Mouse (Mus musculus) left cerebral cortex, postnatal 14 days (tissue): ENCODE data around the gene Nckap5. TPM values are rescaled to one million over a fixed set of nuclear protein-coding genes. Genes with fewer than 3 reads are reported as not detected.
A peak's percentile ranks its signal among the peaks of the same experiment; 100 is the strongest.

Experiments
- DNase-seq, 2 experiments: peaks; one replicate each; pipeline ENCODE4 v3.0.0; 2021 to 2022; ENCODE audit warnings: low spot score in 2 of 2, mixed read lengths in 1 of 2
- intact Hi-C: fragments of 180-260 bp; cut with DNase I; formaldehyde crosslinking; loops from one replicate; pipeline ENCODE4 v1.15.1; 2025
- total RNA-seq, 2 experiments: library from RNA; stranded (reverse); gene quantifications; 2 replicates each; pipeline ENCODE4 v1.2.3; 2021

The Nckap5 gene
- total RNA-seq, 2 experiments from 2014 or later = 6.6 to 8.0 TPM

DNA sequence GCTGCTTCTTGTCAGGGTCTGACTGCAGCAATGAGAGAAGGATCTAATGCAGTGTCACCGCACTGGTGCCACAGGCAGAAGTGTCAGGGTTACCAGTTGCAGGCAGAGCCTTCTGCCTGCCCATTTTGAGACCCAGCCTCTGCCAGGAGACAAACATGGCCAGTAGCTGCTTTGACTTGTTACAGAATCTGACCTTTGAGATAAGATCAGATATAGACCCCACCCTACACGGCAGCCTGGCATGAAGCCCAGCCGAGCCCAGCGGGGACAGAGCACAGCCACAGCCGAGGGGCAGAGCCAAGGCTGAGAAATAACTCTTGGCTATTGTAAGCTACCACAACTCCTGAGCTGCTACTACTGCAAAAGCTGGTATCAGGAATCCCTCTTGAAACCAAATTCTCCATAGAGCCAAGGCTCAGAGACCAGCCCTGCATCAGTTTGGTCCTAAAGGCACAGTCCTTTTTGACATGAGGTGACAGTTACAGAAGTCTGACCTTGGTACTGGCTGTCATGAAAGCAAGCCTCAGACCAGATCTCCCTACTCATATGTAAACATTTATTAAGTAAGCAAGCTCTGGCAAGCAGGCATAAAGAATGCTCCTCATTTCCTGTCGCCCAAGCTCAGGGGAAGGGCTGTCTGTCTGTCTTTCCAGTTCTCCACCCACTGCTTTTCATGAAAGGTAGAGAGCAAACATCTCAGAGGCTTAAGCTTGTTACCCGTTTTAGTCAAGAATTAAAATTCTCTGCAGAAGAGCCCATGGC, 237.4 kb downstream of the Nckap5 start:
- intact Hi-C loops = no loop called here
- DNase-seq = no peak

DNA sequence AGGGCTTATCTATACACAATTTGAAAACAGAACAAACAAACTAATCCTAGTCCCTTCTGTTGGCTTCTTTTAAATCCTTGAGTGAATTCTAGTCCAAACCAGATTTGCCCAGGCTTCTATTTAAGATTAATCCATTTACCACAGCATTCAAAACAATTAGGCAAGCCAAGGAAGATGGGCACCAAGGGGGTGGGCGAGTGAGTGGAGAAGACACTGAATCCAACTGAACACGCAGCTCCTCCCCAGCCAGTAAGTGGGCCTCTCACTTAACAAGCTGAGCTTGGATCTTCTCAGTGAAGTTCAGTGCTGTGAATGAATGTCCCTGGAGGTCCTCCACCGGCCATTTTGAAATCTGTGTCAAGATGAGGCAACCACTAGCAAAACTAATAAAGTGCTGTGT, 239.7 kb downstream of the Nckap5 start:
- DNase-seq = no peak
- intact Hi-C loops = no loop called here

DNA sequence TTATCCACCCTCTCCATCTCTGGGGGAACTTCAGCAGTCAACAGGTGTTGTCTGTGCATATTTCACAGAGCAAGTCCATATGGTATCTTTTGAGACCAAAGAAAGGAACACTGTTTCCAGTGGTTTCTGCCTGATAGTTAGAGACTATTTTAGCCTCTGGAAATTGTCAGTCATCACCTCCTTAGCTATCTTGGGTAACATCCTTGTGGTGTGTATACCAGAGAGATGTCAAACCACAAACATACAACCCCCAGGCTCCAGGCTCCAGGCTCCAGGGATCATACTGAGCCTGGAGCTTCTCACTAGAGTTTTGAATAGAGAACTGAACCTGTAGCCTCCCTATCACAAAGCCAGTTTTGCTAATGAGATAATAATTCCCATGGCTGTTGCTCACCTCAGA, 252.4 kb downstream of the Nckap5 start:
- no peak for DNase-seq
- intact Hi-C loops = no loop called here

DNA sequence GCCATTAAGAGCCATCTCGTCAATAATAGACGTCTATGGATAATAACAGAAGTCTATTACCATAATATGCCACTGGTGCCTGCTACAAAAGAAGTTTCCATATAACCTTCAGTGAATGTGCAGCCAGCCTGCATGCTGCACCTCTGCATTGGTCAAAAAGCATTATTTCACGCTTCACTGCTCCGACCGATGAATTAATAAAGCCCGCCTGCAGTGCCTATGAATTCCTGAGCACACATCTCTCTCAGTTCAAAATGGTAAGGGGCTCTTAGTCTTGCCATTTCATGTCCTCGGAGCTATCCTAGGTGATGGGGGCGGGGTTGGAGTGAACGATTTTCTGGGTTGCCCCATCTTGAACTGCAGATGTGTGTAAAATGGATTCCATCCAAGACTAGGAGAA, 256.3 kb downstream of the Nckap5 start:
- DNase-seq = no peak
- intact Hi-C loops = no loop called here

DNA sequence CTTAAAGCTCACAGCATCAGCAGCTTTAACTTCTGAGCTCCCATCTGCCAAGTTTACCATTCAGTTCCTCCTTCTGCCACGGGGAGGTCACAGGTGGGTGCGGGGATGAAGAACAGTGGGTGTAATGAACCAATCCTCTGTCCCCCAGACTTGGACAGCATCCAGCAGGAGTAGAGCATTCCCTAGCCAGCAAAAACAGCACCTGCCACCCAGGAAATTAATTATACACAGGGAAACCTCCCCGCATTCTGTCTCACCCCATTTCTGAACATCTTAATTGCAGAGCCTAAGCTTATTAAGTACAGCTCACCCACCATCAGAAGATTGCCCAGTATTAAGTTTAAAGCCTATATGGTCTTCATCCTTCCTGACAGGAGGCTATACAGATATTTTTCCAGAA, 256.9 kb downstream of the Nckap5 start:
- intact Hi-C loops = no loop called here
- no peak for DNase-seq

DNA sequence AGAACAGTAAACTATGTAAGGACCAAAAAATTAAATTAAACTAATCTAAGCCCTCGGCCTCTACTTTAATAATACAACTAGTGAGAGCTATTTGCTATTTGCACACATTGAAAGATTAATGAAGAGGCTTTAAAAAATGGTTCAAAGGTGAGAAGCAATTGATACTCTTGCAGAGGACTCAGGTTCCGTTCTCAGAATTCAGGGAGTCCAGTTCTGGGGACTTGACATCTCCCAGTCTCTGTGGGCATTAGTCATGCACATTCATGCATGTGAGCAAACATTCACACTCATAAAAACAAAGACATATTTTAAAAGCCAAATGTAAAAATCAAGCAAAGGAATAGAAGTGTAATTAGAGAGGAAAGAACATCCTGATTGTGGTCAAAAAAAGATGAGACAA, 257.5 kb downstream of the Nckap5 start:
- intact Hi-C loops = no loop called here
- DNase-seq = no peak

DNA sequence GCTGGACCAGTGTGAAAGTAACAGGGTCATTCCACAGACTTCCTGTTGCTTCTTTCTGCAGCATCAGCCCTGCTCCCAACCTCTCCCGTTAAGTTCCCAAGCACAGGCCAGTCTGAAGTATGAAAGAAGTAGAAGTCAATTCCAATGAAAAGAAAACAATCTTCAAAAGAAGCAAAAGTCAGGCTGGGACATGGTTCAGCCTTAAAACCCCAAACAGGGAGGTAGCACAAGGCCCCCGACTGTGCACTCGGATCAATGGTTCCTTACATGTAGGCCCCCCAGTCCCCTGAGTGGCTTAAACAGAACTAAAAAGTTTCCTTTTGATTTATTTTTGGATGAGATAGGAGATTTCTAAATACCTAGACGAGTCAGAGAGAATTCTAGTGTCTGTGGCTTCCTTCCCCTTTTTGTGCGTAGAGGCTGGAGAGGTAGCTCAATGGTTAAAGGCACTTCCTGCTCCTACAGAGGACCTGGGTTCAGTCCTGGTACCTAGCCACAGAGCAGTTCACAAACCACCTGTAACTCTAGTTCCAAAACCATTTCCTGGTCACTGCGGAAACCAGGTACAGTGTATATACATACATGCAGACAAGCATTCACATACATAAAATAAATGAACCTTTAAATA, 260.9 kb downstream of the Nckap5 start:
- DNase-seq = no peak
- intact Hi-C loops = no loop called here

DNA sequence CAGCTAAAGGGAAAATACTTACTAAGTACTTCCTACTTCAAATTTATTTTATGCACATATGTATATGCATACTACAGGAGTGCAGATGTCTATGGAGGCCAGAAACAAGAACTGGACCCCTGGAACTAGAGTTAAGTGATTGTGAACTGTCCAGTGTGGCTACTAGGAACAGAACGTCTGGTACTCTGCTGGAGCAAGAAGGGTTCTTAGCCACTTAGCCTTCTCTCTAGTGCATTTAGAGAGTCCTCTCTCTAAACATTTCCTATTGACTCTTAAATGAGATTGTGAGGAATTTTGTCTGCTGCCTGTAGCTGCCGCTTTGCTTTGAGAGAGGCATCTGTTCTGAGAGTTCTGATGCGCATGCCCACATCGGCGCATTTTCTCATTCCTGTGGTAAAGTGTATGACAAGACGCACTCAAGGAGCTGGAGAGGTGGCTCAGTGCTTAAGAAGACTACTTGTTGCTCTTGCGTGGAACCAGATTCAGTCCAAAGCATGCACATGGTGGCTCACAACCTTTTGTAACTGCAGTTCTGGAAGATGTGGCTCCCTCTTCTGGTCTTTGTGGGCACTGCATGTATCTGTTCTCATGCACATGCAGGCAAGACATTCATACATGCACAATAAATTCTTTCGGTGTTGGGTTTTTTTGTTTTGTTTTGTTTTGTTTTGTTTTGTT, 261.9 kb downstream of the Nckap5 start:
- DNase-seq = peak; percentile 35 to 58
- intact Hi-C loops = no loop called here

DNA sequence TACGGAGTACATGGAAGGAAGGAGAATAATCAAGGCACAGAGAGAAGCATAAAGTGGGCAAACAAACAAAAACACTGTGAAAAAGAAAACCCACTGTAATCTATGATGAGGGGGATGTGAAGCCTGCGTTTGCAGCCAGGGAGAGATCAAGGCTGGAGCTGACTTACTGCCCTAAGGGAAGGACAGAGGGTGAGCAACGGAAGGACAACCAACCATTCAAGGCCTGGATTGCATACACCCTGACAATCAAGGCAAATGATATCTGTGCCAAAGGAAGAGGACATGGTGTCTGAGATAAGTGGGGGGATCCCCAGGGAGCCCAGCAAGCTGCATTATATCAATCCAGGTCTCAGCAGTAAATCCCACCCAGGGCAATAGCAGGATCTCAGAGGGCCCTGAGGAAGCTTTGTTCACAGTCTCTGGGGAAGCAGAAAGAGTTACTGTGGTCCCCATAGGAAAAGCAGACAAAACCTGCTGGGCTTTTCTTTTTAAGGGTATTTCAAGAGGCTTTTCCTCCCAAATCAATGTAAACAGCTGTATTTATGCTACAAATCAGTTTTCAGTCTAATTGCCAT, 265.4 kb downstream of the Nckap5 start:
- intact Hi-C loops = no loop called here

DNA sequence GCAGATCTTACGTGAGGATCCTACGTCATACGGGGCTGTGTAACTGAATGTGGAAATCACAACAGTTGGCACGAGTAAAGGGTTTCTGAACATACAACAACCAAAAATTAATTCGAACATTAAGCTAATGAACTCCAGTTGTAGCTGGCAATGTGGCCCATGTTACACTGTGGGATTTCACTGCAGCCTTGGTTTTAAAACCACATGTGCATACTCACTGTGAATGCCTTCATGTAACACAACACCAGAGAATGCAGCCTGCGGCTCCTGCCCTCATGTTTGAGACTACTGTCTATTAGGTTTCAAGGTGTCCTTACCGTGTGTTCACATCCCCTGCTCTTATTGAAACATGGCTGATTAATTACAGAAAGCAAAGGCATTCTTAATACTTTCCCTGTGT, 269.7 kb downstream of the Nckap5 start:
- intact Hi-C loops = no loop called here
- no peak for DNase-seq

More for the DNA sequence above, 265.4 kb downstream of the Nckap5 start:
- DNase-seq = no peak

DNA sequence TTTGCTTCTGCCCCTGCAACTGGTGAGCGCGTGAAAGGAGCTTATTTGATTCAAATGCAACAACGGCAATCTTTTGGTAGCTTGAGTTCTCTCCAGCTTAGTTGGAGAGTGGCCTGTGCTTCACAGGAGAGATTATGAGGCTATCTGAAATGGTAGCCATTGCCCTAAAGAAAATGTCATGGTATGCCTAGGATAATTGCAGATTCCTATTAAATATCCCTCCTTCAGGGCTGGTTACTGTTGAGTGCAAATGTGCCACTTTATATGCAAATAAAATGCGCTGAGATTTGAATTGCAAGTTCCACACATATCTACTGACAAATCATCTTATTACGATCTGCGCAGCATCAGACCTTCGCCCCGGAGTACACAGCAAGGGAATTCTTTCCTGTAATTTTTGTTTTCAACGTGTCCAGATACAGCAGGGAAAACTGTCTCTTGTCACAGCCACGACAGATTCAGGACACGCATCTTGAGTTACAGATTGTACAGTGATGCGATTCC, 272.8 kb downstream of the Nckap5 start:
- DNase-seq = no peak
- intact Hi-C loops = no loop called here

DNA sequence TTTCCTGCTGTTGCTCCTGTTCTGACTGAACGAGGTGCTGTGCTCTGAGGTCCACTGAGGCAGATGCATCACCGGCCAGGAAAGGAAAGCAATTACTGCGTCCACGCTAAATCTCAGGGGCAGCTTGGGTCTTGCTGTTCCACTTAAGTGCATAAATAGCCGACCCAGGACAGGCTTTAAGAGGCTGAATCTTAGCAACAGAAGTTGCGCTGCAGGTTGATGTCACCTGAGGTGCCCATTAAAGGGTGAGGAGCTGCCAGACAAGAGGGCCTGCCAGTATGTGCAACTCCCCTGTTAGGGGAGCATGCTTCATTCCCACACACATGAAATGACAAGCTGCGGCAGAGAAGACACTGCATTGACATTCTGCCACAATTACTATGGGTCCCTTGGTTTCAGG, 282.6 kb downstream of the Nckap5 start:
- intact Hi-C loops = no loop called here
- no peak for DNase-seq

DNA sequence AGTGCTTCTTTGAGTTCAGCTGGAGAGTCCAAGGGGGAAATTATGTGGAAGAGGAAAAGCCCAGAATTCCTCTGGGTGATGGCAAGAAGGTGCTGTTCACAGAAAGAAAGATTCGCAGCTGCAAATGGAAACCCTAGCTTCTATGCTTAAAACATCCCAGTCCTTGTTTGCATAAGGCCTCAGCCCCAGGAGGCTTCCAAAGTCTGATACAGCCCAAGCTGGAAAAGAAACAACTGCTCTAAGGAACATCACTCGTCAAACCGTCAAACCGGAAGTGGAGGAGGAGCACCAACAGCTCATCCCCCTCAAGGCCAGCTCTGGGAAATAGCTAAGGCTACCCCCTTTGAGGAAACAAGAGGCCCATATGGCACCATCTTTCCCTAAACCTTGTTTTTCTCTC, 286.1 kb downstream of the Nckap5 start:
- intact Hi-C loops = no loop called here
- no peak for DNase-seq

DNA sequence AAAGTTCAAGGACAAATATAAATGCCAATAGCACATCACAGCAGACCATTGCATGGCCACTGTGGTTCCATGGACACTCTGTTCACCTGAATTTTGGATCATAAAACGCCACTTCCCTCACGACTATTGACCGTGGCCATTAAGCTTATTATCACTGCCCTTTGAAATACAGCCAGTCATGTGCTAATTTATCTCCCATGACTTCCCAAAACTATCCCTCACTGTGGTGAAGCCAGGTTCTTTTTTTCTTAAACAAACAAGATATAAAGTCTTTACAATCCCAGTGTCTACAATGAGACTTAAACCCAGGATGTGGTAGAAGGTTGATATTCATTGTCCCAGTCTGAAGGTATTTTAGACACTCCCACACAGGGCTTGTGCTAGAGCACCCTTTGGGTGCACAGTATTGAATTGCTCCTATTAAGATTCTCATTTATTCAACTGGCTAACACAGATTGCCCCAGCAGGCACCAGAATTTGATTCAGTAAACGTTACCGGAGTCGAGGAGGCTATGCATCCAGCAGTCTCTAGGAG, 293.3 kb downstream of the Nckap5 start:
- DNase-seq = no peak
- intact Hi-C loops = no loop called here

DNA sequence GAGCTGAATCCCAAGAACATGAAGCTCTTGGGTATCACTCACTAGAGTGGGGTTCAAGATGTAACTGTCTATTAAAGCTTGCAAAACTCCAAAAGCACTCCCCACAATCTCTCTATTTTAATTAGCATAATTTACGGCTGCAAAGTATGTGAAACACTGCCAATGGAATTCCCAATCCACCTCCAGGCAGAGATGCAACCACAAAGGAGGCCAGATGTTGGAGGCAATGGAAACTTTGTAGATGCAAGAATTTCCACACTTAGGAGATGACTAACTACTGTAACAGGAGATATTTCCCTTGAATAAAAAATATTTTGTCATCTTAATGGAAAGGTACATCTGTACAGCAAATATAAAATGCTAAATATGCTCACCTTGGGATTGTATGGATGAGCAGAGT, 295.1 kb downstream of the Nckap5 start:
- no peak for DNase-seq
- intact Hi-C loops = no loop called here

DNA sequence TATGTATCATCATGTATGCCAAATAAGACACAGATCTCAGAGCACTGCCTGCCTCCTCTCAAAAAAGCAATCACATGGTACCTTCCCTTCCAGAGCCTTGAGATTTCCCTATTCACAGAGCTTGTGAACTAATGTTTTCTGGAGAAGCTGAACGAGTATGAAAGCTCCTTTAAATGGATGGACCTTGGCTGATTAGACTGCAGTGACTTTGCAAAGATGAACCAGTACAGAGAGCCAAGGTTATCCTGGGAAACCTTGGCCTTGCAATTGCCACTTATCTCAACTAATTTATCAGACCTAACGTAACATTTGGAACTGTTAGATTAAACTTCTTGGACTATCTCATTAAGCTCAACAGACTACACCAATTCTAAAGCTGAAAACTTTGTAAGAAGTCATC, 296.6 kb downstream of the Nckap5 start:
- intact Hi-C loops = no loop called here
- DNase-seq = no peak

DNA sequence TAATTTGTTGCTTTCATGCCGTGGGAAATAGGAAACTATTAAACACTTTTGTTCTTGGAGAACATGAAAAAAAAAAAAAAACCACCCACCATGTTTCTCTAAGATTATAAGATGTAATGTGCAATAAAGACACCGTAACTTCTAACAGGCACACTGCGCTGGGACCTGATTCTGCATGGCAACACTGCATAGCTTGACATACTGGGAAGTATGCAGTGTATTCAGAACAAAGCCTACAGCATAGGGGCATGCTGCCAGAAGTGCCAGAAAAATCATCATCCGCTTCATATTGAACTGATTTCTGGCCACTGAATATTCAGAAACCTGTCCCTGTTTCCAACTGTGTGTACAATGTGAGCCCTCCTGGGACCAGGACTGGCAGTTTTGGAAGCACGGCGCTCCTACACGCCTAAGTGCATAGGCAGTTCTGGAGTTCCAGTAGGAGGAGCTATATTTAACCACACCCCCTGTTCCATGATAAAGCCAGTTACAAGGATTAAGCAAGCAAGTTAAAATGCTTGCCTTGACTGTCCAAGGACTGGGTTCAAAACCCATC, 302.5 kb downstream of the Nckap5 start:
- intact Hi-C loops = no loop called here
- DNase-seq = peak in 1 of 2 experiments; percentile 29

DNA sequence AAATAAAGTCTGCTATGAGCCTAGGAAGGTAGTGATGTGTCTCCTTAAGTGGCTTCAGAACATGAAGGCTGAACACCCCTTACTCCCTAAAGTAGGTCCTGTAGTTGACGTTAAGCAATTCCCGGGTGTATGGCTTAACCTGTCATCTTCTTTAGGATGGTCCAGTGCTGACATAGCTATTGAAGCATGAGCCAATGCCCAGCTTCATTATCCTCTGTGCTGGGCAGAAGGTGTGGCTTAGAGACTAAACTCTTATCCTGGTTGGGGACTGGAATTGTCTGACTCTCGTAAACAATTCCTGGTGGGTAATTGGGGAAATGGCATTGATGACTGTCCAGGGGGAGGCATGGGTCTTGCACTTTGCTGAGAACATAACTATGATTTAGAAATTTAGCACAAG, 312.5 kb downstream of the Nckap5 start:
- DNase-seq = no peak
- intact Hi-C loops = no loop called here

DNA sequence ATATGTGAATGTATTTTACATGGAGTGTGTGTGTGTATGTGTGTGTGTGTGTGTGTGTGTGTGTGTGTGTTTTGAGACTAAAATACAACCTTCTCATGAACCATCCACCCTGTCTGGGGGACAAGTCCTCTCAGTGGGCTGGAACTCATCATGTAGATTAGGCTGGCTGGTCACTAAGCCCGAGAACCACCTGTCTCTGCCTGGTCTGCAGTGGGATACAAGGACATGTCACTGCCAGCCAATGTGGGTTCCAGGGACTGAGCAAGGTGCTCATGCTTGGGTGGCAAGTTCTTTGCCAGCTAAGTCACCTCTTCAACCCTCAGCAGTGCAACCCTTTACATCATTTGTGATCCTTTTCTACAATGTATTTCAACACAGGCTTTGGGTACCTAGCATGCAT, 313.2 kb downstream of the Nckap5 start:
- no peak for DNase-seq
- intact Hi-C loops = no loop called here
